Mouse (Mus musculus) stomach, embryonic 14.5 days (tissue): ENCODE data around the gene Lrrn2. TPM values are rescaled to one million over a fixed set of nuclear protein-coding genes. Genes with fewer than 3 reads are reported as not detected.
A peak's percentile ranks its signal among the peaks of the same experiment; 100 is the strongest.

Source experiments
- ATAC-seq: fragments of 200-750 bp; cut with Nextera tagmentation; 2 replicates; pipeline ENCODE4 v1.8.0; 2017; ENCODE audit warnings: low read depth, moderate TSS enrichment; ENCODE audit not compliant: insufficient number of reproducible peaks, insufficient read depth, low FRiP score
- H3K27ac ChIP-seq: fragments of 300-500 bp; sonication (generic); 2 replicates; pipeline ENCODE4 v1.5.1; 2014; ENCODE audit warnings: mild to moderate bottlenecking, low read length, moderate library complexity, mixed read lengths
- H3K27me3 ChIP-seq: fragments of 300-500 bp; sonication (generic); 2 replicates; pipeline ENCODE4 v1.6.1; 2014; ENCODE audit warnings: low read length, control low read depth, mixed read lengths; ENCODE audit not compliant: control insufficient read depth, insufficient read depth
- H3K36me3 ChIP-seq: fragments of 300-500 bp; sonication (generic); 2 replicates; pipeline ENCODE4 v1.6.1; 2014; ENCODE audit warnings: mild to moderate bottlenecking, control low read depth, low read length, moderate library complexity, mixed read lengths; ENCODE audit not compliant: control insufficient read depth, insufficient read depth
- H3K4me1 ChIP-seq: fragments of 300-500 bp; sonication (generic); 2 replicates; pipeline ENCODE4 v1.6.1; 2014; ENCODE audit warnings: low read length, control low read depth, mixed read lengths; ENCODE audit not compliant: control insufficient read depth, insufficient read depth
- H3K4me2 ChIP-seq: fragments of 300-500 bp; sonication (generic); replicated peaks from 2 replicates; pipeline ENCODE4 v1.6.1; 2014; ENCODE audit warnings: low read depth, low read length, control low read depth
- H3K4me3 ChIP-seq: fragments of 300-500 bp; sonication (generic); 2 replicates; pipeline ENCODE4 v1.5.1; 2014; ENCODE audit warnings: low read depth, low read length, control low read depth
- H3K9ac ChIP-seq: fragments of 300-500 bp; sonication (generic); replicated peaks from 2 replicates; pipeline ENCODE4 v1.6.1; 2014; ENCODE audit warnings: low read depth, mild to moderate bottlenecking, control low read depth, low read length, moderate library complexity, mixed read lengths
- H3K9me3 ChIP-seq: fragments of 300-500 bp; sonication (generic); 2 replicates; pipeline ENCODE4 v1.6.1; 2016; ENCODE audit warnings: low read depth, low read length, control low read depth; ENCODE audit not compliant: control insufficient read depth
- WGBS: fragments of 180-500 bp; shearing (Covaris S2); extraction: QIAGEN DNeasy Blood & Tissue Kit; methylation state at CpG from one replicate; pipeline ENCODE4 v1.1.7; 2014; 5-methylcytosine and 5-hydroxymethylcytosine counted together
- polyA plus RNA-seq: library from polyadenylated mRNA; unstranded; fragments of >200 nt; fragmentation: Nextera tagmentation; extraction: Ambion mirVana; gene quantifications from 2 replicates; pipeline ENCODE4 v1.2.1, GENCODE M21; 2014

Lrrn2 gene
- polyA plus RNA-seq, 1 experiment from 2014 or later: 5.1 TPM

- 24% methylated on average over 11 of the region's 11 CpGs for WGBS
- peaks cover 10% of the 10 kb centered on the region; the same call in 1 of the 2 replicates for H3K4me1 ChIP-seq
- H3K9me3 ChIP-seq: no peaks in the 10 kb centered on the region
- no peak overlapping the region for H3K4me2 ChIP-seq
- no peak for ATAC-seq
- H3K27ac ChIP-seq: no peak overlapping the region
- no peak overlapping the region for H3K9ac ChIP-seq
- H3K27me3 ChIP-seq: peaks cover 30% of the 10 kb centered on the region
- H3K4me3 ChIP-seq: no peak overlapping the region
- no peaks in the 10 kb centered on the region for H3K36me3 ChIP-seq
Observed at GRCm38 (mm10) chr1:132878951-132879610, 992 bp upstream of the Lrrn2 start.

- Histone ChIP-seq H3K36me3 (no peaks in the 10 kb centered on the region), H3K27ac (no peak overlapping the region), H3K9ac (no peak overlapping the region), H3K27me3 (peaks cover 30% of the 10 kb centered on the region), H3K4me2 (peak overlapping the region; percentile 87), H3K4me3 (peak overlapping the region; percentile 41), H3K9me3 (no peaks in the 10 kb centered on the region), H3K4me1 (peaks cover 10% of the 10 kb centered on the region; the same call in 1 of the 2 replicates)
- no peak for ATAC-seq
- 11% methylated on average over 8 of the region's 8 CpGs for WGBS
Observed at GRCm38 (mm10) chr1:132879801-132880160, 292 bp upstream of the Lrrn2 start.

- Histone ChIP-seq H3K9me3 (no peaks in the 10 kb centered on the region), H3K36me3 (no peaks in the 10 kb centered on the region), H3K27me3 (peaks cover 30% of the 10 kb centered on the region), H3K4me3 (peak overlapping the region; percentile 41), H3K4me1 (peaks cover 10% of the 10 kb centered on the region; the same call in 1 of the 2 replicates), H3K27ac (no peak overlapping the region), H3K4me2 (peak overlapping the region; percentile 87), H3K9ac (peak overlapping the region; percentile 36; the same call in 1 of the 2 replicates)
- 2% methylated on average over 28 of the region's 28 CpGs for WGBS
- peak; percentile 44; the same call in 1 of the 2 replicates for ATAC-seq
Observed at GRCm38 (mm10) chr1:132881041-132881761, 1.1 kb downstream of the Lrrn2 start.

GRCm38 (mm10) chr1:132881836-132882235, 1.8 kb downstream of the Lrrn2 start:
- H3K4me2 ChIP-seq: peak overlapping the region; percentile 87; the same call in 1 of the 2 replicates
- peaks cover 30% of the 10 kb centered on the region for H3K27me3 ChIP-seq
- H3K9ac ChIP-seq: no peak overlapping the region
- H3K4me1 ChIP-seq: peaks cover 10% of the 10 kb centered on the region; the same call in 1 of the 2 replicates
- 48% methylated on average over 9 of the region's 9 CpGs for WGBS
- no peak overlapping the region for H3K27ac ChIP-seq
- H3K36me3 ChIP-seq: no peaks in the 10 kb centered on the region
- no peak for ATAC-seq
- no peaks in the 10 kb centered on the region for H3K9me3 ChIP-seq
- H3K4me3 ChIP-seq: peak overlapping the region; percentile 41; the same call in 1 of the 2 replicates

GRCm38 (mm10) chr1:132885701-132886100, 5.6 kb downstream of the Lrrn2 start:
- WGBS: 38% methylated on average over 4 of the region's 4 CpGs
- H3K36me3 ChIP-seq: no peaks in the 10 kb centered on the region
- no peak overlapping the region for H3K4me2 ChIP-seq
- peaks cover 10% of the 10 kb centered on the region; the same call in 1 of the 2 replicates for H3K4me1 ChIP-seq
- H3K4me3 ChIP-seq: no peak overlapping the region
- no peak overlapping the region for H3K27ac ChIP-seq
- H3K9ac ChIP-seq: no peak overlapping the region
- no peaks in the 10 kb centered on the region for H3K9me3 ChIP-seq
- H3K27me3 ChIP-seq: peaks cover 16% of the 10 kb centered on the region
- ATAC-seq: no peak

GRCm38 (mm10) chr1:132886626-132887025, 6.6 kb downstream of the Lrrn2 start:
- Histone ChIP-seq H3K9me3 (no peaks in the 10 kb centered on the region), H3K9ac (no peak overlapping the region), H3K27ac (no peak overlapping the region), H3K4me1 (peaks cover 1% of the 10 kb centered on the region; the same call in 1 of the 2 replicates), H3K36me3 (no peaks in the 10 kb centered on the region), H3K27me3 (peaks cover 8% of the 10 kb centered on the region), H3K4me3 (no peak overlapping the region), H3K4me2 (no peak overlapping the region)
- ATAC-seq: no peak
- 57% methylated on average over 4 of the region's 4 CpGs for WGBS

- WGBS: 79% methylated on average over 4 of the region's 4 CpGs
- H3K27ac ChIP-seq: no peak overlapping the region
Observed at GRCm38 (mm10) chr1:132888811-132889210, 8.7 kb downstream of the Lrrn2 start.

GRCm38 (mm10) chr1:132890161-132890794, 10.2 kb downstream of the Lrrn2 start:
- Histone ChIP-seq H3K9me3 (no peaks in the 10 kb centered on the region), H3K9ac (no peak overlapping the region), H3K27me3 (no peaks in the 10 kb centered on the region), H3K4me3 (no peak overlapping the region), H3K27ac (no peak overlapping the region), H3K36me3 (no peaks in the 10 kb centered on the region), H3K4me1 (0 out of 2 replicates have a peak, but pooled peaks cover 2% of the 10 kb centered on the region), H3K4me2 (no peak overlapping the region)
- 63% methylated on average over 11 of the region's 11 CpGs for WGBS
- ATAC-seq: peak; percentile 20; the same call in 1 of the 2 replicates

More at GRCm38 (mm10) chr1:132888811-132889210, 8.7 kb downstream of the Lrrn2 start:
- no peak overlapping the region for H3K4me3 ChIP-seq
- H3K36me3 ChIP-seq: no peaks in the 10 kb centered on the region
- H3K9me3 ChIP-seq: no peaks in the 10 kb centered on the region
- H3K4me1 ChIP-seq: 0 out of 2 replicates have a peak, but pooled peaks cover 2% of the 10 kb centered on the region
- H3K4me2 ChIP-seq: no peak overlapping the region
- no peaks in the 10 kb centered on the region for H3K27me3 ChIP-seq
- H3K9ac ChIP-seq: no peak overlapping the region
- ATAC-seq: no peak
